Comparison of ENCODE assay signal across 9 mouse cellular contexts in genomic region chr1:82134938-82135337, GRCm38 (mm10).
DNase-seq lines count a peak whose midpoint lies in the region.
"Had no signal": no experiment of that assay in that cellular context is flagged by ENCODE, and none has a peak within 500 bp of the region (broad histone marks: within the 10 kb centered on the region; RNA-seq: fewer than 3 reads in every experiment).

No protein-coding gene starts in this region.

- DNase-seq in cerebellum, postnatal 14 days, result peak; percentile 49 to 62
- no peak for DNase-seq in cerebellum, adult 11 months
- DNase-seq in heart, adult 18-20 months, result peak; percentile 14 to 15
- no peak for DNase-seq in heart, postnatal 36 days
- peak; percentile 15 for DNase-seq in heart, postnatal 4 days
- DNase-seq in heart, adult 8-10 months (ENCODE audit: low spot score), result no peak
- DNase-seq in spleen, adult 12 weeks (ENCODE audit: low spot score), result no peak
- DNase-seq: gastrocnemius, postnatal 36 days; kidney, adult 2 months had no signal

- intact Hi-C loops in heart, postnatal 36 days (cut with DNase I), result no loop called here

Comparison
In these comparisons a context has a peak if more than half of its experiments do, and no peak if none do; other contexts are left out.
1. DNase-seq: peak in cerebellum, postnatal 14 days (2 of 2), heart, adult 18-20 months (2 of 2) and heart, postnatal 4 days (single experiment); none in cerebellum, adult 11 months (single experiment), heart, postnatal 36 days (0 of 2), heart, adult 8-10 months (single experiment) and spleen, adult 12 weeks (single experiment).